Mouse (Mus musculus): ENCODE measurements at regions not wholly inside any gene's neighbourhood (a gene's known extent, or its start where the extent isn't known, plus 50 kb on each side); places are given as distances from the start of the nearest gene placed in this dataset.
A peak's percentile ranks its signal among the peaks of the same experiment; 100 is the strongest.

- no peak for DNase-seq (ENCODE audit: low spot score in 2 of 2)
Observed at GRCm38 (mm10) chr4:39292348-39292845, 157.7 kb upstream of the 1700009N14Rik start.

- no peak for DNase-seq (ENCODE audit: low spot score in 2 of 2)
Observed at GRCm38 (mm10) chr4:39310131-39310530, 140.0 kb upstream of the 1700009N14Rik start.

- peak; percentile 26 to 79 for DNase-seq (ENCODE audit: low spot score in 2 of 2)
Observed at GRCm38 (mm10) chr4:39344401-39345138, 105.5 kb upstream of the 1700009N14Rik start.

GRCm38 (mm10) chr4:39345139-39345412, 105.0 kb upstream of the 1700009N14Rik start:
- DNase-seq (ENCODE audit: low spot score in 2 of 2) = no peak

- DNase-seq (ENCODE audit: low spot score in 2 of 2) = no peak
Observed at GRCm38 (mm10) chr4:39368159-39368558, 81.9 kb upstream of the 1700009N14Rik start.

GRCm38 (mm10) chr4:39380771-39381170, 69.3 kb upstream of the 1700009N14Rik start:
- no peak for DNase-seq (ENCODE audit: low spot score in 2 of 2)

GRCm38 (mm10) chr4:39398226-39398625, 51.9 kb upstream of the 1700009N14Rik start:
- DNase-seq (ENCODE audit: low spot score in 2 of 2) = no peak

All from cerebellum, postnatal 4 days (tissue).